Mouse (Mus musculus) kidney, embryonic 15.5 days (tissue): ENCODE measurements at regions not wholly inside any gene's neighbourhood (a gene's known extent, or its start where the extent isn't known, plus 50 kb on each side); places are given as distances from the start of the nearest gene placed in this dataset.

Source experiments
- ATAC-seq: fragments of 200-750 bp; cut with Nextera tagmentation; replicated peaks from 2 replicates; pipeline ENCODE4 v1.8.0; 2017; ENCODE audit warnings: moderate TSS enrichment; ENCODE audit not compliant: low FRiP score
- H3K27ac ChIP-seq: fragments of 300-500 bp; sonication (generic); 2 replicates; pipeline ENCODE4 v1.5.1; 2015; ENCODE audit warnings: mild to moderate bottlenecking, inconsistent platforms
- H3K27me3 ChIP-seq: fragments of 300-500 bp; sonication (generic); 2 replicates; pipeline ENCODE4 v1.6.1; 2015; ENCODE audit warnings: inconsistent platforms
- H3K36me3 ChIP-seq: fragments of 300-500 bp; sonication (generic); 2 replicates; pipeline ENCODE4 v1.6.1; 2015; ENCODE audit warnings: inconsistent platforms
- H3K4me1 ChIP-seq: fragments of 300-500 bp; sonication (generic); 2 replicates; pipeline ENCODE4 v1.6.1; 2015; ENCODE audit warnings: inconsistent platforms
- H3K4me2 ChIP-seq: fragments of 300-500 bp; sonication (generic); 2 replicates; pipeline ENCODE4 v1.6.1; 2015; ENCODE audit warnings: moderate library complexity, mild to moderate bottlenecking, inconsistent platforms
- H3K4me3 ChIP-seq: fragments of 300-500 bp; sonication (generic); replicated peaks from 2 replicates; pipeline ENCODE4 v1.5.1; 2015; ENCODE audit warnings: mild to moderate bottlenecking, inconsistent platforms
- H3K9ac ChIP-seq: fragments of 300-500 bp; sonication (generic); 2 replicates; pipeline ENCODE4 v1.6.1; 2015; ENCODE audit warnings: mild to moderate bottlenecking, inconsistent platforms
- H3K9me3 ChIP-seq: fragments of 300-500 bp; sonication (generic); replicated peaks from 2 replicates; pipeline ENCODE4 v1.6.1; 2016; ENCODE audit warnings: inconsistent platforms
- WGBS: fragments of 180-500 bp; shearing (Covaris S2); methylation state at CpG from one replicate; pipeline ENCODE4 v1.1.7; 2015; ENCODE audit warnings: mixed read lengths; 5-methylcytosine and 5-hydroxymethylcytosine counted together

GRCm38 (mm10) chr10:93375771-93376170, 64.8 kb upstream of the Elk3 start:
- Histone ChIP-seq H3K4me2 (no peak overlapping the region), H3K27ac (peak overlapping the region; percentile 67), H3K4me3 (no peak overlapping the region), H3K4me1 (peaks cover 10% of the 10 kb centered on the region), H3K36me3 (no peaks in the 10 kb centered on the region), H3K27me3 (no peaks in the 10 kb centered on the region), H3K9me3 (no peaks in the 10 kb centered on the region), H3K9ac (no peak overlapping the region)
- 66% methylated on average over 4 of the region's 4 CpGs for WGBS
- ATAC-seq, result no peak

DNA sequence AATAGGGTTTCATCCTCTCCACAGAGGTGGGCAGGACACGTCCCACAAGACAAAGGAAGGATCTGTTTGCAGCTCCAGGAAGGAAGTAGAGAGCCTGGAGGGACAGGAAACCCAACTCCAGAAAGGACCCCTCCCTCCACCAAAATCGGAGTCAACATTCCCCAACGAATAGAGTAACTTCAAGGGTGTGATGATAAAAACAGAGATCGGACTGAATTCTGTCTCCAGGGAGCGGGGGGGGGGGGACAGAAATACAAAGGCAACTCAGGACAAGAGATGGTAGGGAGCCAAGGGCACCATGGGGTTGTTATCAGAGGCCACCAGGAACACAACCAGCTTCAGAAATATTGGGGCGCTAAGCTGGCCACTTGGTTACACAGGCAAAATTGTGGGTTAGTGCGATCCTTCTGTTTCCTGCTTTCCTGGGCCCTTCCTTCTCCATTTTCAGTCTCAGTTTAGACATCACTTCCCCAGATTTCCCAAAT, 65.6 kb upstream of the Elk3 start:
- H3K27ac ChIP-seq, result peak overlapping the region; percentile 67
- no peaks in the 10 kb centered on the region for H3K9me3 ChIP-seq
- H3K36me3 ChIP-seq, result no peaks in the 10 kb centered on the region
- no peak overlapping the region for H3K4me3 ChIP-seq
- H3K9ac ChIP-seq, result no peak overlapping the region
- no peaks in the 10 kb centered on the region for H3K27me3 ChIP-seq
- WGBS, result 66% methylated on average over 7 of the region's 7 CpGs
- no peak for ATAC-seq
- no peak overlapping the region for H3K4me2 ChIP-seq
- H3K4me1 ChIP-seq, result peaks cover 10% of the 10 kb centered on the region

DNA sequence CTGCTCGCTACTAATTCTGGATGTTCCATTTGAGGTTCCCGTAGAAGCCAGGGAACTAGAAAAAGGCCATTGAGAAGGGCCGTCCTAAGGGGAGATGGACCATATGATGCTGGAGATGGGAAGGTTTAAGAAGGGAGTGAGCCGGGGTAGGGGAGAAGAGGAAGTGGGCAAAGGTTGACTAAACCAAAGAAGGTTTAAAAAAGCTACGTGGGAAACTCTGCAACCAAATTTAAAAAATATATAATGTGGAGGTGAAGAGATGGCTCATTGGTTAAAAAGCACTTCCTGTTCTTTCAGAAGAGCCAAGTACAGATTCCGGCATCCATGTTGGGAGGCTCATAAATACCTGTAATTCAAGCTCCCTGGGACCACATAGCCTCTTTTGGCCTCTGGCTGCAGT, 63.9 kb upstream of the Lta4h start:
- H3K27me3 ChIP-seq, result no peaks in the 10 kb centered on the region
- no peaks in the 10 kb centered on the region for H3K9me3 ChIP-seq
- H3K36me3 ChIP-seq, result no peaks in the 10 kb centered on the region
- H3K4me1 ChIP-seq, result peaks cover 4% of the 10 kb centered on the region; the same call in 1 of the 2 replicates
- H3K9ac ChIP-seq, result no peak overlapping the region
- H3K27ac ChIP-seq, result no peak overlapping the region
- whole genome bisulfite sequencing, result 84% methylated on average over 6 of the region's 6 CpGs
- ATAC-seq, result no peak
- no peak overlapping the region for H3K4me2 ChIP-seq
- no peak overlapping the region for H3K4me3 ChIP-seq

DNA sequence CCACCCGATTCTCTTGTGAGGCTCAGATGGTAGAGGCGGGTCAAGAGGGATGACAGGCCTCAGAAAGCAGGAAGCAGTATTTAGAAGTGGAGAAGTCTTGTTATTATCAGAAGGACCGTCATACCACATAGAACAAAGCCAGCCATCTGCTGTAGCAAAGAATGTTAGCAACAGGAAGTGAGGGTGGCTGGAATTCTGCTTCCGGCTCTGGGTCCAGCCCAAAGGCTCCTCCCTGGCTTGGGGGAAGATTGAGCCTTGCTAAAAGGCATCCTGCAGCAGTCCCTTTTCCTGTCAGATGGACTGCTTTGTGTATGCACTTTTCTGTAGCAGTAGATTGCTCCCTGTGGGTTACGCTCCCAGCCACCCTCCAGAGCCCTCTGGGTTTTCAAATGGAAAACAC, 61.9 kb upstream of the Lta4h start:
- peak overlapping the region; percentile 62 for H3K27ac ChIP-seq
- H3K27me3 ChIP-seq, result no peaks in the 10 kb centered on the region
- peaks cover 4% of the 10 kb centered on the region; the same call in 1 of the 2 replicates for H3K4me1 ChIP-seq
- no peaks in the 10 kb centered on the region for H3K9me3 ChIP-seq
- no peaks in the 10 kb centered on the region for H3K36me3 ChIP-seq
- no peak overlapping the region for H3K9ac ChIP-seq
- ATAC-seq, result no peak
- no peak overlapping the region for H3K4me3 ChIP-seq
- WGBS, result 55% methylated on average over 5 of the region's 5 CpGs
- no peak overlapping the region for H3K4me2 ChIP-seq

GRCm38 (mm10) chr10:93393902-93394301, 59.3 kb upstream of the Lta4h start:
- H3K36me3 ChIP-seq, result no peaks in the 10 kb centered on the region
- no peak overlapping the region for H3K27ac ChIP-seq
- no peak overlapping the region for H3K4me2 ChIP-seq
- 69% methylated on average over 1 of the region's 1 CpGs for WGBS
- no peaks in the 10 kb centered on the region for H3K27me3 ChIP-seq
- no peak overlapping the region for H3K9ac ChIP-seq
- H3K4me3 ChIP-seq, result no peak overlapping the region
- no peak for ATAC-seq
- no peaks in the 10 kb centered on the region for H3K9me3 ChIP-seq
- peaks cover 4% of the 10 kb centered on the region; the same call in 1 of the 2 replicates for H3K4me1 ChIP-seq

DNA sequence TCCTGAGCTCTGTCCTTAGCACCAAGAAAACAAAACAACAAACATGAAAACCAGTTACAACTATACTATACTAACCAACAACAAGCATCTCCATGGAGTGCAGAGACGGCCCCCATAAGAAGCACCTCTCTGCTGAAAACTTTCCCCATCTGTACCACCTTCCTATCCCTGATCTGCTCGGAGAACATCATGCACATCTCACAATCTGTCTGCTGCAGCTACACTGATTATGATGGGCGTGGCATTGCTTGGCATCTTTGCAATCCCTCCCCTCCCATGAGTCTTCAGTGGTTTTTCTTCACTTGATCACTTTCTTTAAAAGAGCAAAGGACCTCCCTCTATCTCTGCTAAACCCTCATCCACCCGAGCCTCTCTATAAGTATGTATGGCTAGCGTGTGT, 55.5 kb upstream of the Lta4h start:
- H3K4me1 ChIP-seq, result no peaks in the 10 kb centered on the region
- no peak overlapping the region for H3K27ac ChIP-seq
- no peaks in the 10 kb centered on the region for H3K27me3 ChIP-seq
- H3K36me3 ChIP-seq, result no peaks in the 10 kb centered on the region
- H3K9me3 ChIP-seq, result no peaks in the 10 kb centered on the region
- 88% methylated on average over 5 of the region's 5 CpGs for WGBS
- no peak overlapping the region for H3K4me2 ChIP-seq
- no peak overlapping the region for H3K4me3 ChIP-seq
- no peak overlapping the region for H3K9ac ChIP-seq
- no peak for ATAC-seq

- ATAC-seq, result no peak
- H3K4me3 ChIP-seq, result no peak overlapping the region
- no peak overlapping the region for H3K4me2 ChIP-seq
- H3K36me3 ChIP-seq, result no peaks in the 10 kb centered on the region
- H3K27me3 ChIP-seq, result no peaks in the 10 kb centered on the region
- no peaks in the 10 kb centered on the region for H3K9me3 ChIP-seq
- WGBS, result 71% methylated on average over 11 of the region's 11 CpGs
- H3K9ac ChIP-seq, result no peak overlapping the region
- no peak overlapping the region for H3K27ac ChIP-seq
- no peaks in the 10 kb centered on the region for H3K4me1 ChIP-seq
These were observed 54.5 kb upstream of the Lta4h start for GRCm38 (mm10) chr10:93398531-93399320.

DNA sequence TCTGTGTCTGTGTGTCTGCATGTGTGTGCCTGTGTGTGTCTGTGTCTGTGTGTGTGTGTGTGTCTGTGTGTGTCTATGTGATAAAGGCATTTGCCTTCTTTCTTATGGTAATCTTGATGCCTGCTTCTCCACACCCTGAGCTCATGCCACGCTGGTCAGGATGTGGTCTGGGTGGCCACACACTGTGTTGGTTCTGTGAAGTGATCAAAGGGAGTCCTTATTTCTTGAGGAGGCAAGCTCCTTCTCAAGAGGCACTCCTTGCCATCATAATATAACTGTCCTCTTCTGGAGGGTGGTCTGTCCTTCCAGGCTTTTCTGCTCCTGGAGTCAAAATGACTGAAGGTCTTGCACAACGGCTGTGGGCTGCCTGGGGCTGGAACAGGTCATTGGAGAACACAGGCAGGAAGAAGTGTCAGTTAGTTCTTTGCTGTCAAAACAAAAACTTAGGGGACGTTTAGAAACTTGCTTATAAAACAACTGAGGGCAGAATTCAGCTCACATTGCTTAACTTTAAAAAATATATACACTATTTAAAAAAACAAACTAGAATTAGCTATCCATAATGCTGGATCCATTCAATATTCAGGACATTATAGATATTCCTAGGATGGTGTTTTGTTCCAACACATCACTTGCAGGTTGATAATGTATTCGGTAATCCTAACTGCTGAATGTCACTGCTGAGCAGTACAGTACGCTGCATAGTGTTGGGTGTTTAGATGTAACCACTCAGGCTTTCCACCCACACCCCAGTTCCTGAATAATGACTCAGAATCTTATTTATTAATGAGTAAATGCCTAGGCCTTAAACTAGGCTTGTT, 50.3 kb upstream of the Lta4h start:
- Histone ChIP-seq H3K27ac (no peak overlapping the region), H3K9me3 (no peaks in the 10 kb centered on the region), H3K4me2 (no peak overlapping the region), H3K36me3 (no peaks in the 10 kb centered on the region), H3K27me3 (no peaks in the 10 kb centered on the region), H3K9ac (no peak overlapping the region), H3K4me1 (no peaks in the 10 kb centered on the region), H3K4me3 (no peak overlapping the region)
- WGBS, result 56% methylated on average over 5 of the region's 5 CpGs
- ATAC-seq, result no peak
